Mouse (Mus musculus): Measurements from ENCODE around the gene Kcnip2.

GRCm38 (mm10) chr19:45749243-45750043 lies 66.4 kb downstream of the Kcnip2 start, which contains the start of gene Npm3:
- TF ChIP-seq CTCF (IDR thresholded peaks at IDR 0.05; ENCODE audit: low read depth) (no peak), EP300 (optimal IDR thresholded peaks at IDR 0.05) (no peak)

Data from stomach, postnatal 0 days (tissue).